Mouse (Mus musculus) layer of hippocampus, adult 2 months (tissue): Measurements from ENCODE around the gene Mrpl34. TPM values are rescaled to one million over a fixed set of nuclear protein-coding genes. Genes with fewer than 3 reads are reported as not detected.
"Not testable (repeated sequence)": the region's sequence is repeated elsewhere in the genome, so short reads cannot be mapped to it uniquely, and the experiment has no call there.

Experiments
- DNase-seq, 2 experiments: peaks; one replicate each; pipeline ENCODE4 v3.0.0; 2022; ENCODE audit warnings: low spot score in 2 of 2
- H3K27ac ChIP-seq: fragments of 200-600 bp; 2 replicates; pipeline ENCODE4 v1.8.1; 2022
- H3K4me3 ChIP-seq: fragments of 200-600 bp; 2 replicates; pipeline ENCODE4 v1.8.1; 2022; ENCODE audit warnings: mild to moderate bottlenecking
- CTCF ChIP-seq: fragments of 200-600 bp; conservative IDR thresholded peaks from 2 replicates; pipeline ENCODE4 v1.8.1; 2022; ENCODE audit warnings: antibody characterized with exemption, mild to moderate bottlenecking, moderate library complexity
- long read RNA-seq, 2 experiments: library from polyadenylated mRNA; stranded (forward); transcript quantifications; one replicate each; pipeline ENCODE4 v2.0.0; 2021; ENCODE audit warnings: borderline mapping rate in 2 of 2
- total RNA-seq, 2 experiments: library from RNA; stranded (reverse); gene quantifications; 2 replicates each; pipeline ENCODE4 v1.2.3; 2021

Gene Mrpl34
- total RNA-seq = 10 to 100 TPM; 39.7 to 45.4 TPM
- long read RNA-seq, experiment 1, transcript Mrpl34-201 (2 exons, 607 nt) = major isoform, 24 of 25 reads
- long read RNA-seq, experiment 1, partial matches to known transcripts = 1 of 25 reads
- long read RNA-seq, experiment 1, other reads (novel, unspliced or antisense) = 0 of 25 reads
- long read RNA-seq, experiment 2, transcript Mrpl34-201 (2 exons, 607 nt) = major isoform, 32 of 32 reads
- long read RNA-seq, experiment 2, partial matches to known transcripts = 0 of 32 reads
- long read RNA-seq, experiment 2, other reads (novel, unspliced or antisense) = 0 of 32 reads

- peak; percentile 99 to 100 for DNase-seq
- peak; percentile 99 for TF ChIP-seq CTCF
- H3K27ac ChIP-seq = peak within 1 kb of the TSS; percentile 96
- peak within 1 kb of the TSS; percentile 72 for H3K4me3 ChIP-seq
Observed at GRCm38 (mm10) chr8:71464513-71465500, at the start of gene Mrpl34. Gene Mrpl34, plus strand, starts transcription at chr8:71464959.

DNA sequence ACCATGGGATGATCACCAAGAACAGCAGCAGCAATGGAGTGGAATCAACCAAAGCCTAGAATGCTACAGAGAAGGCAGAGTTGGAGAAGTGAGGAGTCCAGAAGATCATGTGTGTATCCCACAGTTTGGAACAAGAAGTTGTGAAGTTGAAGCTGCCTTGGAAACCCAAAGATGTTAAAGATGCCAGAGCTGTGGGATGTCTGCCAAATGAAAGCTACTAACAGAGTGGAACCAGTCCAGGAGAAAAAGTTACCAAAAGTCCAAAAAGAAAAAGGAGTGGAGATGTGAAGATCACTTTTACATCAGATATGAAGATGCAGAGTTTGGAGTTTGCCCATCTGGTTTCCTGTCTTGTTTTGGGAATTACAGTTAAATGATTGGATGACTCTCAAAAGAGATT, 42.6 kb upstream of the Mrpl34 start:
- Histone ChIP-seq H3K4me3 (no peak overlapping the region), H3K27ac (no peak overlapping the region)

DNA sequence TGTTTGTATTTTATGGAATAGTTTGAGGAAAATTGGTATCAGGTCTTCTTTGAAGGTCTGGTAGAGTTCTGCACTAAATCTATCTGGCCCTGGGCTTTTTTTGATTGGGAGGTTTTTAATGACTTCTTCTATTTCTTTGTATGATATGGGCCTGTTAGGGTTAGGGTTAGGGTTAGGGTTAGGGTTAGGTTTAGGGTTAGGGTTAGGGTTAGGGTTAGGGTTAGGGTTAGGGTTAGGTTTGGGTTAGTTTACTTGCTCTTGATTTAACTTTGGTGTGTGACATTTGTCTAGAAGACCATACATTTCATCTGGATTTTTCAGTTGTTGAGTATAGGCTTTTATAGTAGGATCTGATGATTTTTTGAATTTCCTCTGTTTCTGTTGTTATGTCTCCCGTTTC, 31.8 kb upstream of the Mrpl34 start:
- DNase-seq, H3K4me3 ChIP-seq, H3K27ac ChIP-seq: not testable (repeated sequence)

More for the DNA sequence above, 42.6 kb upstream of the Mrpl34 start:
- no peak for DNase-seq
- no peak for TF ChIP-seq CTCF

DNA sequence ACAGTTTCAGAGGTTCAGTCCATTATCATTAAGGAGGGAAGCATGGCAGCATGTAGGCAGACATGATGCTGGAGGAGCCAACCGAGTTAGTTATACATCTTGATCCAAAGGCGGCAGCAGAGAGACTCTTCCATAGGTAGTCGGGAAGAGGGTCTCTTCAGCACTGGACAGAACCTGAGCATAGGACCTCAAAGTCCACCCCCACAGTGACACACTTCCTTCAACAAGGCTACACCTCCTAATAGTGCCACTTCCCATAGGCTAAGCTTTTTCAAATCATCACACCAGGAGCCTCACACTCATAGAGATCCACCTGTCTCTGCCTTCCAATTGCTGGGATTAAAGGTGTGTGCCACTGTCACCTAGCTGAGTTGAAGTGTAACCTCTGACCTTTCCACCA, 27.7 kb upstream of the Mrpl34 start:
- no peak for TF ChIP-seq CTCF
- no peak overlapping the region for H3K27ac ChIP-seq
- no peak for DNase-seq
- H3K4me3 ChIP-seq = no peak overlapping the region

GRCm38 (mm10) chr8:71441404-71441803, 23.4 kb upstream of the Mrpl34 start:
- Histone ChIP-seq H3K27ac (no peak overlapping the region), H3K4me3 (no peak overlapping the region)
- DNase-seq = peak in 1 of 2 experiments; percentile 61
- peak; percentile 94 for TF ChIP-seq CTCF

DNA sequence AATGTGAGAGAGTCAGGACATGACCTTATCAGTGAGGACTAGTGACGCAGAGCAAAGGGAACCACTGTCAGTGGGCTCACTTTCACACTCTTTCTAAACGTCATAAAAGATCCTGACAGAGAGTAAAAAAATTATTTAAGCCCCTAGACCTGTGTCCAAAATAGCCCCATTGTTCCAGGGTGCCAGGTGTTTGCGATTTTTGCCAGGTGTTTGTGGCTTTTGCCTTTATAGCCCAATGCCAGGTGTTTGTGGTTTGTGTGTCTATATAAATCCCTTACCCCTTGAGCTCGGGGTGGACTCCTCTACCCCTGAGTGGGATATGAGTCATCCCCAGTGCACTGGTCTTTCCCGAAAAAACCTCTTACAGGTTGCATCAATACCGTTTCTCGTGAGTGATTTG, 19.7 kb upstream of the Mrpl34 start:
- no peak overlapping the region for H3K27ac ChIP-seq
- H3K4me3 ChIP-seq = no peak overlapping the region
- no peak for TF ChIP-seq CTCF
- no peak for DNase-seq

- no peak for DNase-seq
- H3K4me3 ChIP-seq = no peak overlapping the region
- no peak overlapping the region for H3K27ac ChIP-seq
- TF ChIP-seq CTCF = no peak
Observed at GRCm38 (mm10) chr8:71451337-71451736, 13.4 kb upstream of the Mrpl34 start.

DNA sequence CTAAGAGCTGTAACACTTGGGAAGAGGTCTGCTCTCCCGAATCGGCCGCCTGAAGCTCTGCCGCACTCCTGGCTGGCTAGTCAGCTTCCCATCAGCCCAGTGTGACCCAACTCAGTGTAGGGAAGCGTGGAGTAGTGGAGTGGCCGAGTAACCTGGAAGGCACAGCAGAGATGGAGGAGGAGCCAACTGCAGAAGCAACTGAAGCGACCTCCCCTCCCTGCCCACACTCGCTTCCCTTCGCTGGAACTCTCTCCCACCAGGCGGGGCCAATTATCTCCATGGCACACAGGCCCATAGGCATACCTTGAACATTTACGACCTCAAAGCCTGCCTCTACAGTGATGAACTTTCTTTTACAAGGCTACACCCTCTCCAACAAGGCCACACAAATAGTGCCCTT, 13.0 kb upstream of the Mrpl34 start:
- Histone ChIP-seq H3K27ac (no peak overlapping the region), H3K4me3 (no peak overlapping the region)
- no peak for DNase-seq
- TF ChIP-seq CTCF = no peak

DNA sequence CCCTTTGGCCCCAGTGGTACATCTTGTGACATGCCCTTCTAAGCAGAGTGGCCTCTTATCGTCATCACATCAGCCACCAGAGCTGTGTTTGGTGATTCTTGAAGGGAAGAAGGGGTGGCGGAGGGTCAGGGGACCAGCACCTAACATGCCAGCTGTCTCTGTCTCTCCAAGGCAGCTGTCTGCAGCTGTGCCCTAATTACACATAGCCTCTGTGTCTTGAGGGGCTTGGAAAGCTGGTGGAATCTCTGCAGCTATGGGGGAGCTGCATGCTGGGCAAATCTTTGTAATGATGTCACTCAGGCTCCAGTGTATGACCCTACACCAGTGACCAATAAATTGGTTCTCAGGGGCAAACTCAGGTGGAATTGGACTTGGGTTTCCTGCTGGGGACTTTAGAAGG, 12.1 kb upstream of the Mrpl34 start:
- TF ChIP-seq CTCF = no peak
- H3K4me3 ChIP-seq = no peak overlapping the region
- no peak for DNase-seq
- H3K27ac ChIP-seq = no peak overlapping the region

GRCm38 (mm10) chr8:71454668-71455067, 10.1 kb upstream of the Mrpl34 start:
- DNase-seq = no peak
- Histone ChIP-seq H3K27ac (no peak overlapping the region), H3K4me3 (no peak overlapping the region)
- TF ChIP-seq CTCF = no peak

DNA sequence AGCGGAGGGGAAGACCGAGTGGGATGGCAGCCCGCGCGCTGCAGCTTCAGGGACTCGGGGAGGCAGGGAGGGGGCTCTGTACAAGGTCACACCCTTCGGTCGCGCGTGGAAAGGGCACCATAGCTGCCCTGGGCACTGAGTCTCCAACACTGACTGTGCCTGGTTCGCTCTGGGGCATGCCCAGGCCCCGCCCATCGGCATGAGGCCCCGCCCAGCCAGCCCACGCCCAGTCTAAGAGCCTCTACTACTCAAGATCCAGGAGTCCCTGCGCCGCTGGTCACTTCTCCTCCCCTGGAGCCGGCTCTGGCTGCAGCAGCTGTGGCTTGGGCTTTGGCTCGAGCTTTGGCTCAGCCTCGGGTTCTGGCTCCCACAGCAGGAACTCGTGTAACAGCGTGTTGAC, 7.9 kb upstream of the Mrpl34 start:
- Histone ChIP-seq H3K4me3 (no peak overlapping the region), H3K27ac (no peak overlapping the region)
- TF ChIP-seq CTCF = no peak
- DNase-seq = no peak

DNA sequence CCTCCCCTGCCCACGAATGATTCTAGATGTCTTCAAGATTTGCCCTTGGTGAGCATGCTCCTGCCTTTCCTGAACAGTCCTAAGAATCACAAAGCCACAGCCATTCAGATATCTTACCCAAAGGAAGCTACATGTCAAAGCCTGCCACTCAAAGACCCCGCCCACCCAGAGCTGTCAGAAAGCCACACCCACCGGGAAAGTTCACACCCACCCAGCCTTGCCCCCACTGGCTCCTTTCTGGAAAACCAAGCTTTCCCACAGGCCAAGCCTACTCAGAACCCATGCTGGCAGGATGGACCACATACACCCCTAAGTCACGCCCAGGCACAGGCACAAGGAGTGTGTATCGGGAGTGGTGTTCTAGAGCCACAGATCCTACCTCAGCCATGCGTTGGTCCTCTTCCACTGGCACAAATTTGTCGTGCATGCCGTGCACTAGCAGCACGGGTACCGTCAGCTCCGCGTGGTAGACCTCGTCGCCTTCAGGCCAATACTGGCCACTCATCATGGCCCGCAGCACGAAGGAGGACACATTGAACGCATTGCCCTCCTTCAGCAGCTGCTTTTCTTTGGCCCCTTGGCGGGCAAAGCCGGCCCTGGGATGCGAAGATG, 7.0 kb upstream of the Mrpl34 start:
- H3K4me3 ChIP-seq = no peak overlapping the region
- DNase-seq = no peak
- no peak overlapping the region for H3K27ac ChIP-seq
- no peak for TF ChIP-seq CTCF

GRCm38 (mm10) chr8:71460716-71461115, 4.0 kb upstream of the Mrpl34 start:
- DNase-seq = no peak
- no peak for TF ChIP-seq CTCF
- H3K27ac ChIP-seq = no peak overlapping the region
- H3K4me3 ChIP-seq = no peak overlapping the region; the same call in 1 of the 2 replicates
